Mouse (Mus musculus) stomach, postnatal 0 days (tissue): ENCODE results near the gene Gpha2. TPM values are rescaled to one million over a fixed set of nuclear protein-coding genes. Genes with fewer than 3 reads are reported as not detected.

Experiments
- ATAC-seq: fragments of 200-750 bp; cut with Nextera tagmentation; 2 replicates; pipeline ENCODE4 v1.8.0; 2017; ENCODE audit not compliant: low FRiP score, low TSS enrichment
- DNase-seq: peaks from one replicate; pipeline ENCODE4 v3.0.0-alpha.2; 2016; ENCODE audit warnings: low spot score
- H3K27ac ChIP-seq: fragments of 300-500 bp; sonication (generic); replicated peaks from 2 replicates; pipeline ENCODE4 v1.5.1; 2014; ENCODE audit warnings: mild to moderate bottlenecking, control low read depth
- H3K27me3 ChIP-seq: fragments of 300-500 bp; sonication (generic); 2 replicates; pipeline ENCODE4 v1.6.1; 2014; ENCODE audit warnings: low read length; ENCODE audit not compliant: control insufficient read depth, insufficient read depth
- H3K36me3 ChIP-seq: fragments of 300-500 bp; sonication (generic); 2 replicates; pipeline ENCODE4 v1.6.1; 2014; ENCODE audit warnings: low read length, mixed read lengths; ENCODE audit not compliant: control insufficient read depth, insufficient read depth
- H3K4me1 ChIP-seq: fragments of 300-500 bp; sonication (generic); replicated peaks from 2 replicates; pipeline ENCODE4 v1.6.1; 2014; ENCODE audit warnings: antibody characterized with exemption; ENCODE audit not compliant: control insufficient read depth, insufficient read depth
- H3K4me2 ChIP-seq: fragments of 300-500 bp; sonication (generic); replicated peaks from 2 replicates; pipeline ENCODE4 v1.6.1; 2014; ENCODE audit warnings: low read depth, mild to moderate bottlenecking, control low read depth, moderate library complexity
- H3K4me3 ChIP-seq: fragments of 300-500 bp; sonication (generic); 2 replicates; pipeline ENCODE4 v1.5.1; 2014; ENCODE audit warnings: low read depth, low read length, control low read depth
- H3K9ac ChIP-seq: fragments of 300-500 bp; sonication (generic); 2 replicates; pipeline ENCODE4 v1.6.1; 2014; ENCODE audit warnings: mild to moderate bottlenecking, low read length, control low read depth, mixed read lengths
- H3K9me3 ChIP-seq: fragments of 300-500 bp; sonication (generic); 2 replicates; pipeline ENCODE4 v1.6.1; 2016; ENCODE audit warnings: low read length; ENCODE audit not compliant: control insufficient read depth
- CTCF ChIP-seq: IDR thresholded peaks from 2 replicates; pipeline ENCODE4 v1.5.1; 2016; ENCODE audit warnings: antibody characterized with exemption, low read depth, mild to moderate bottlenecking, moderate library complexity
- EP300 ChIP-seq: optimal IDR thresholded peaks from 2 replicates; pipeline ENCODE3; 2016; ENCODE audit warnings: antibody characterized with exemption
- WGBS: fragments of 180-500 bp; shearing (Covaris S2); extraction: QIAGEN DNeasy Blood & Tissue Kit; methylation state at CpG from one replicate; pipeline ENCODE4 v1.1.7; 2014; 5-methylcytosine and 5-hydroxymethylcytosine counted together
- polyA plus RNA-seq: library from polyadenylated mRNA; unstranded; fragments of >200 nt; fragmentation: Nextera tagmentation; extraction: Ambion mirVana; gene quantifications from 2 replicates; pipeline ENCODE4 v1.2.1, GENCODE M21; 2015

Gpha2 gene
- polyA plus RNA-seq, 1 experiment from 2014 or later, result 0.17 TPM

- Histone ChIP-seq H3K9ac (no peak overlapping the region), H3K27ac (no peak overlapping the region)
Observed at GRCm38 (mm10) chr19:6236842-6237241, 10.7 kb downstream of the Gpha2 start.

GRCm38 (mm10) chr19:6238740-6239139 lies 12.6 kb downstream of the Gpha2 start:
- Histone ChIP-seq H3K4me1 (peaks cover 10% of the 10 kb centered on the region; the same call in 1 of the 2 replicates), H3K9me3 (no peaks in the 10 kb centered on the region), H3K4me2 (no peak overlapping the region), H3K9ac (no peak overlapping the region), H3K27me3 (no peaks in the 10 kb centered on the region), H3K36me3 (no peaks in the 10 kb centered on the region), H3K27ac (no peak overlapping the region), H3K4me3 (no peak overlapping the region)
- ATAC-seq, result no peak
- TF ChIP-seq EP300, result no peak
- no peak for TF ChIP-seq CTCF
- DNase-seq, result no peak

More at GRCm38 (mm10) chr19:6236842-6237241, 10.7 kb downstream of the Gpha2 start:
- Histone ChIP-seq H3K4me1 (peaks cover 10% of the 10 kb centered on the region; the same call in 1 of the 2 replicates), H3K4me2 (no peak overlapping the region), H3K9me3 (no peaks in the 10 kb centered on the region), H3K27me3 (no peaks in the 10 kb centered on the region), H3K36me3 (peaks cover 6% of the 10 kb centered on the region; the same call in 1 of the 2 replicates), H3K4me3 (no peak overlapping the region)
- WGBS, result 72% methylated on average over 7 of the region's 7 CpGs
- DNase-seq (no peak), ATAC-seq (no peak)
- TF ChIP-seq EP300, result no peak
- no peak for TF ChIP-seq CTCF

DNA sequence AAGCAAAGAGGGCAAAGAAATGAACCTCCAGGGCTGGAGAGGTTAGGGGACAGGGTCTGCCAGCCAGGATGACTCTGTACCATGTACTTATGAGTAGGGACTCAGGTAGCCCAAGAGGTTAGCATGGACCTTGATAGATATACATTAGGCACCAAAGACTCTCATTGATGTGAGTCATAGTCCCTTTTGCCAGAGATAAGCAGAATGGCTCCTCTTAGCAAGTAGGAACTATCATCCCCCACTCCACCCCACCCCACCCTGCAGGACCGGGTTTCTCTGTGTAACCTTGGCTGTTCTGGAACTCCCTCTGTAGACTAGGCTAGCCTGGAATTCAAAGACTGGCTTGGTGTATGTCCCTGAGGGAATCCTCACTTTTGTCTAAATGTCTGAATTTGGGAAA lies 14.0 kb downstream of the Gpha2 start:
- H3K9me3 ChIP-seq, result no peaks in the 10 kb centered on the region
- H3K4me2 ChIP-seq, result no peak overlapping the region
- no peak overlapping the region for H3K9ac ChIP-seq
- H3K27me3 ChIP-seq, result no peaks in the 10 kb centered on the region
- H3K4me3 ChIP-seq, result no peak overlapping the region
- 0 out of 2 replicates have a peak overlapping the region, but pooled peaks have one; percentile 18 for H3K27ac ChIP-seq
- DNase-seq (no peak), ATAC-seq (no peak)
- 39% methylated on average over 1 of the region's 1 CpGs for WGBS
- peaks cover 3% of the 10 kb centered on the region; the same call in 1 of the 2 replicates for H3K36me3 ChIP-seq
- TF ChIP-seq CTCF, result no peak
- TF ChIP-seq EP300, result no peak
- H3K4me1 ChIP-seq, result peaks cover 3% of the 10 kb centered on the region; the same call in 1 of the 2 replicates

DNA sequence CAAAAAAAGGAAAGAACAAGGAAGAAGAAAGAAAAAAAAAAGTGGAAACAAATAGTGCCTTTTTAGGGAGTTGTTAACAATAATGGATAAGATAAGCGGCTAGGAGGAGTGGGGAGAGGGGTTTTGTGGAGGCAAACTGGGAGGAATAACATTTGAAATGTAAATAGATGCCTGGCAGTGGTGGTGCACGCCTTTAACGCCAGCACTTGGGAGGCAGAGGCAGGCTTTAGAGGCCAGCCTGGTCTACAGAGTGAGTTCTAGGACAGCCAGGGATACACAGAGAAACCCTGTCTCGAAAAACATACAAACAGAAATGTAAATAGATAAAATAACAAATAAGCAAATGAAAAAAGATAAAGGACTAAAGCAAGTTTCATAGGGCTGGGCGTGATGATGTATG lies 14.5 kb downstream of the Gpha2 start:
- Histone ChIP-seq H3K9ac (no peak overlapping the region), H3K27me3 (no peaks in the 10 kb centered on the region), H3K4me3 (no peak overlapping the region), H3K9me3 (no peaks in the 10 kb centered on the region), H3K4me1 (peaks cover 3% of the 10 kb centered on the region; the same call in 1 of the 2 replicates), H3K36me3 (peaks cover 3% of the 10 kb centered on the region; the same call in 1 of the 2 replicates), H3K4me2 (0 out of 2 replicates have a peak overlapping the region, but pooled peaks have one; percentile 1), H3K27ac (no peak overlapping the region)
- no peak for DNase-seq
- WGBS, result 28% methylated on average over 5 of the region's 5 CpGs
- no peak for TF ChIP-seq CTCF
- no peak for TF ChIP-seq EP300
- ATAC-seq, result no peak

- peak; percentile 99 for DNase-seq
- ATAC-seq, result peak; percentile 89
- Histone ChIP-seq H3K27ac (peak within 1 kb of the TSS; percentile 93), H3K27me3 (no peaks in the 10 kb centered on the region), H3K4me2 (peak within 1 kb of the TSS; percentile 90), H3K36me3 (peaks cover 7% of the 10 kb centered on the region; the same call in 1 of the 2 replicates), H3K9me3 (no peaks in the 10 kb centered on the region), H3K4me3 (peak within 1 kb of the TSS; percentile 85), H3K4me1 (peaks cover under 1% of the 10 kb centered on the region; the same call in 1 of the 2 replicates), H3K9ac (peak within 1 kb of the TSS; percentile 94)
- TF ChIP-seq EP300 (no peak), CTCF (peak; percentile 25)
- under 1% methylated on average over 55 of the region's 55 CpGs for WGBS
Observed at GRCm38 (mm10) chr19:6241274-6242107, 15.3 kb downstream of the Gpha2 start, which contains the start of gene Atg2a. Gene Atg2a (plus strand): TSS chr19:6241668.
